Mouse (Mus musculus): ENCODE data around the gene Cspg4. TPM values are rescaled to one million over a fixed set of nuclear protein-coding genes. Genes with fewer than 3 reads are reported as not detected.

Cspg4 gene
- polyA plus RNA-seq, 1 experiment from 2014 or later = 23.9 TPM

DNA sequence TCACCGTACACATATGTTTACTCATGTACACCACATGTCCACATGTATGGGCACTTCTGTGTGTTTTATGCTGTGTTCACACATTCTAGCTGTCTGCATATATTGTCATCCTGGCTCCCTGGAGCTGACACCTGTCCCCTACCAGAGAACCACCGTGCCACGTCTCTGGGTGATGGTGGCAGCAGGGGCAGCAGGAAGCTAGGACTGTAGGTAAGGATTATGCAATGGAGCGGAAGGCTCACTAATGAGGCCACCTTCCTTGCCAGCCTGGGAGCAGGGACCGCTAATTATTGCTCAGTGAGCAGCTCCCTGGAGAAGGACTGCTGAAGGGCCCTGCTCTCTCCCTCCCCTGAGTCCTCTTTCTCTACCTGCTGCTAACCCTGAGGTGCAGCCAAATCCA lies 24.1 kb upstream of the Cspg4 start:
- Histone ChIP-seq H3K36me3 (ENCODE audit: control insufficient read depth, insufficient read depth, low read length) (no peaks in the 10 kb centered on the region), H3K27ac (ENCODE audit: low read length) (no peak overlapping the region), H3K27me3 (ENCODE audit: control insufficient read depth, insufficient read depth, low read depth, low read length) (no peaks in the 10 kb centered on the region), H3K4me3 (ENCODE audit: low read length) (no peak overlapping the region), H3K9ac (ENCODE audit: low read length) (no peak overlapping the region), H3K4me2 (ENCODE audit: low read depth, low read length) (no peak overlapping the region), H3K4me1 (replicated peaks; ENCODE audit: control insufficient read depth, insufficient read depth, low read length) (no peaks in the 10 kb centered on the region), H3K9me3 (ENCODE audit: control insufficient read depth, low read length) (no peaks in the 10 kb centered on the region)
- WGBS = 72% methylated on average over 5 of the region's 5 CpGs
- no peak for ATAC-seq (ENCODE audit: low read depth)

DNA sequence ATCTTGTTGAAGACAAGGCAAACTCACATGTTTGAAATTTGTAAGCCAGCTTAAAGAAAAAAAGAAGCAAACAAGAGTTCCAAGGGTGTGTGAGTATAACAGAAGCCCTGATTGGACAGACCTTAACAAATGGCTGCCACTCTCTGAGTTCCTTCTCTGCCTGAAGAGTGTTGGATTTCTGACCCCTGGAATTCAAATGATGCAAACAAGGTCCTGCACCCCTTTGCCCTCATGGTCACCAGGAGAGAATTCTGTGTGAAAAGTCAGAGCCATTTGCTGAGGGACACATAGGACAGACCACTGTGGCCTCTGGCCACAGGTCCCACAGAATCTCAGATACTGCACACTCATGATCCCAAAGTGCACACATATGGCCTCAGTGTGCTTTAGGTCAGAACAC lies 23.0 kb upstream of the Cspg4 start:
- Histone ChIP-seq H3K9ac (ENCODE audit: low read length) (no peak overlapping the region), H3K4me3 (ENCODE audit: low read length) (no peak overlapping the region), H3K4me2 (ENCODE audit: low read depth, low read length) (no peak overlapping the region), H3K9me3 (ENCODE audit: control insufficient read depth, low read length) (no peaks in the 10 kb centered on the region), H3K27me3 (ENCODE audit: control insufficient read depth, insufficient read depth, low read depth, low read length) (no peaks in the 10 kb centered on the region), H3K27ac (ENCODE audit: low read length) (no peak overlapping the region), H3K4me1 (replicated peaks; ENCODE audit: control insufficient read depth, insufficient read depth, low read length) (no peaks in the 10 kb centered on the region), H3K36me3 (ENCODE audit: control insufficient read depth, insufficient read depth, low read length) (no peaks in the 10 kb centered on the region)
- ATAC-seq (ENCODE audit: low read depth) = no peak

DNA sequence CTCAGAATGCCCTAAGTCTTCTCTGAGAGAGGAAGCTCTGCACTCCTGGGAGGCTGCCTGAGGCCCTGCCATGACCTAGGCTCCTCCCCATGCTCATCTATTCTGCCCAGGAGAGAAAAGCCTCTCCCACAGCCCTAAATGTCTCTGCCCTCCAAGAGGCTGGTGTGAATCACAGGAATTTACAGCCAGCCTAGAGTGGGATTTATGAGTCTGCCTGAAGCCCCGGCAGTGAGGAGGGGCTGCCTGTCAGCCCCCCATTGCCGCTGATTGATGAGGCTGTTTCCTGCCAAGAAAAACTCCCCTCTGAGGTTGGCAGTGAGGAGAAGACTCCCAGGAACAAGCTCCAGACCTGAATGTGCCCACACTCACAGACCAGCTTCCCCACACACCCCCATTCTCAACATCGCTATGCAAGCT lies 22.5 kb upstream of the Cspg4 start:
- Histone ChIP-seq H3K9me3 (ENCODE audit: control insufficient read depth, low read length) (no peaks in the 10 kb centered on the region), H3K27me3 (ENCODE audit: control insufficient read depth, insufficient read depth, low read depth, low read length) (no peaks in the 10 kb centered on the region)
- no peak for ATAC-seq (ENCODE audit: low read depth)

DNA sequence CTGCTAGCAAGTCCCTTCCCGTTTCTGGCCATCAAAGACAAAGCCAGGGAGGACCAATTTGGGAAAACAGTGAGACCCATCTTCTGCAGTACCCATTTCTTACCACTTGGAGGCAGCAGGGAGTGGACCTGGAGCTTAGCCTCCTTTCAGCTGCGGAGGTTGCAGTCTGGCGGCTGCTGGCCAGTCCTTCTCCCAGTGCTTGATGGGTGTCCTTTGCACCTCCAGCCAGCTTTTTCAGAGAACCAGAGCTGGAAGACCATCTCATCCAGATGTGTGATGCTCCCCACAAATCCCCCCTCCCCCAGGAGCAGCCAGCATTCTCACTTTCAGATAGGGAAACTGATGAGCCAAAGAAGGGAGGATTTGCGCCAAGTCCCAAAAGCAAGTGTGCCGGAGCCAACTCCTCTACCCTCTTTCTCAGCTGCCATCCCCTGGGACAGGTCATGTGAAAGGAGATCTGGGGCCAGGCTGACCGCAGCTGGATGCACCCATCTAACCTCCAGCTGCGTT lies 21.1 kb upstream of the Cspg4 start:
- Histone ChIP-seq H3K4me2 (ENCODE audit: low read depth, low read length) (no peak overlapping the region), H3K4me1 (replicated peaks; ENCODE audit: control insufficient read depth, insufficient read depth, low read length) (no peaks in the 10 kb centered on the region), H3K27ac (ENCODE audit: low read length) (no peak overlapping the region), H3K9me3 (ENCODE audit: control insufficient read depth, low read length) (no peaks in the 10 kb centered on the region), H3K27me3 (ENCODE audit: control insufficient read depth, insufficient read depth, low read depth, low read length) (no peaks in the 10 kb centered on the region), H3K4me3 (ENCODE audit: low read length) (no peak overlapping the region), H3K36me3 (ENCODE audit: control insufficient read depth, insufficient read depth, low read length) (no peaks in the 10 kb centered on the region), H3K9ac (ENCODE audit: low read length) (no peak overlapping the region)
- WGBS = 29% methylated on average over 7 of the region's 7 CpGs
- ATAC-seq (ENCODE audit: low read depth) = no peak

More for the DNA sequence above, 22.5 kb upstream of the Cspg4 start:
- no peak overlapping the region for H3K4me3 ChIP-seq (ENCODE audit: low read length)
- H3K4me2 ChIP-seq (ENCODE audit: low read depth, low read length) = no peak overlapping the region
- WGBS = 26% methylated on average over 3 of the region's 3 CpGs
- H3K9ac ChIP-seq (ENCODE audit: low read length) = no peak overlapping the region
- H3K36me3 ChIP-seq (ENCODE audit: control insufficient read depth, insufficient read depth, low read length) = no peaks in the 10 kb centered on the region
- H3K4me1 ChIP-seq (replicated peaks; ENCODE audit: control insufficient read depth, insufficient read depth, low read length) = no peaks in the 10 kb centered on the region
- no peak overlapping the region for H3K27ac ChIP-seq (ENCODE audit: low read length)

DNA sequence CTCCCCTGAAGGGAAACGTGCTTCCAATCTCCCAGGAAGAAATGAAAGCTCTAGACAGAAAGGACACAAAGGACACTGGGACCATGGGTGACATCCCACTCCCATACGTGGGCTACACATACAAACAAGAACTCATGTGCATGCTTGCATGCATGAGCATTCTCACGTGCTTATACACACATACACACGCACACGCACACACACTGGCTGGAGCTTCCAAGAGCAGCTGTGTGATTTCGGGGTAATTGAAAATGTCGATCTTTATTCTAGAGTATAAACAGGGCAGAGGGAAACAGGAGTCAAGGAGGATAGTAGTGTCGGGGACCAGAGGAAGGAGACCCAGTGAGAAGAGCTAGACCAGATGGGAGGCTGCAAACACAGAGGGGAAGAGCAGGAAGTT lies 20.2 kb upstream of the Cspg4 start:
- Histone ChIP-seq H3K4me3 (ENCODE audit: low read length) (no peak overlapping the region), H3K27ac (ENCODE audit: low read length) (no peak overlapping the region), H3K36me3 (ENCODE audit: control insufficient read depth, insufficient read depth, low read length) (no peaks in the 10 kb centered on the region), H3K4me2 (ENCODE audit: low read depth, low read length) (no peak overlapping the region), H3K9ac (ENCODE audit: low read length) (no peak overlapping the region), H3K4me1 (replicated peaks; ENCODE audit: control insufficient read depth, insufficient read depth, low read length) (peaks cover 1% of the 10 kb centered on the region; the same call in 1 of the 2 replicates), H3K27me3 (ENCODE audit: control insufficient read depth, insufficient read depth, low read depth, low read length) (no peaks in the 10 kb centered on the region), H3K9me3 (ENCODE audit: control insufficient read depth, low read length) (no peaks in the 10 kb centered on the region)
- ATAC-seq (ENCODE audit: low read depth) = no peak
- WGBS = 58% methylated on average over 8 of the region's 8 CpGs

DNA sequence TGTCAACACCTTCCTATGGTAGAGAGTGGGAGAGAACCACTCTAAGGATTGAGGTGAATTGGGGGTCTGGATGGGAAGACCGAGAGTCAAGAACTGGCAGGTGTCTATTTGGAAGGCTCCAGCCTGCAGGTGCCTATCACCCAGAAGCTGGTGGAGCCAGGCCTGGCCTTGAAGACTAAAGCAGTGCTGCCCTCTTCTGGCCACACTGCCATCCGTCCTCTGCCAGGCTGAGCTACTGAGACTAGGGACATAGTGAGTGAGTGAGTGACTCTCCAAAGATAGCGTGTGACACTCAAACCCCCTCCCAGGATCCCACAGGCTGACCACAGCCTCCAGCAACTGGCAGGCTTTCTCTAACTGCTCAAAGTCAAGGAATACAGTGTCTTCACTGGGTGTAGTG lies 17.3 kb upstream of the Cspg4 start:
- Histone ChIP-seq H3K9me3 (ENCODE audit: control insufficient read depth, low read length) (no peaks in the 10 kb centered on the region), H3K9ac (ENCODE audit: low read length) (no peak overlapping the region), H3K4me3 (ENCODE audit: low read length) (no peak overlapping the region), H3K27ac (ENCODE audit: low read length) (no peak overlapping the region), H3K4me2 (ENCODE audit: low read depth, low read length) (no peak overlapping the region), H3K27me3 (ENCODE audit: control insufficient read depth, insufficient read depth, low read depth, low read length) (no peaks in the 10 kb centered on the region), H3K36me3 (ENCODE audit: control insufficient read depth, insufficient read depth, low read length) (no peaks in the 10 kb centered on the region), H3K4me1 (replicated peaks; ENCODE audit: control insufficient read depth, insufficient read depth, low read length) (peaks cover 15% of the 10 kb centered on the region)
- ATAC-seq (ENCODE audit: low read depth) = no peak
- 12% methylated on average over 3 of the region's 3 CpGs for WGBS

DNA sequence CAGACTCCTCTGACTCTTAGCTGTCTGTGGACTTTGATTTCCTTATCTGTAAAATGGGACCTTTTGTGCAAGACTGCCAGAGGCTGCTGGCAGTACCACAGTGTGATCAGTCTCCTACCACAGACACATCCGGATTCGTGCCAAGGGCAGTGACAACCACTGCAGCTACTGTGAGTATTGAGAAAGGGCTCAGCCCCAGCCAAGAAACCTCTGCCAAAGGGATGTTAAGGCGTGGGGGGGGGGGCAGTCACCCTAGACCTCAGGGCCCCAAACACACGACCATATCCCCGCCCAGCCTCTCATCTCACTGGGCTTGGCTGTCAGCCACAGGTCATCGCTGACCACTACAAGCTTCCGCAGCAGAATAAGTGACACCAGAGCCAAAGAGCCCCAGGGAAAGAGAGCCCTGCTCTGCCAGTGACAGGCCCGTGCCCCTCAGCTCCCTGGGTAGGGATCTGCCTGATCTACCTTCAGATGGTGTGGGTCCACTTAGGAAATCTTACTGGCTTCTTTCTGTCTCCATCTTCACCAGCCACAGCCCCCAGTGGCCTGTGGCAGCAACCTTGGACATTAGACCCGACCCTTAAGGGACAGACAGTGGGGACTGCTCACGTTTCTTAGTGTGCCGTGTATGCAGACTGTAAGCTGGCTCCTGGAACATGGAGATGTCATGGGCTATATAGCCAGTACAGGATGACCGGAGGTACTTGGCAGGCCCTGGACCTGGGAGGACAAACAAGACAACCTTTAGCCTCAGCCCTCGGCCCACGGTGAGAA lies 14.5 kb upstream of the Cspg4 start:
- peaks cover 15% of the 10 kb centered on the region for H3K4me1 ChIP-seq (replicated peaks; ENCODE audit: control insufficient read depth, insufficient read depth, low read length)
- H3K9me3 ChIP-seq (ENCODE audit: control insufficient read depth, low read length) = no peaks in the 10 kb centered on the region
- no peaks in the 10 kb centered on the region for H3K27me3 ChIP-seq (ENCODE audit: control insufficient read depth, insufficient read depth, low read depth, low read length)
- H3K4me3 ChIP-seq (ENCODE audit: low read length) = no peak overlapping the region
- 54% methylated on average over 14 of the region's 14 CpGs for WGBS
- no peak overlapping the region for H3K9ac ChIP-seq (ENCODE audit: low read length)
- peak; percentile 68 for ATAC-seq (ENCODE audit: low read depth)
- H3K4me2 ChIP-seq (ENCODE audit: low read depth, low read length) = no peak overlapping the region
- no peaks in the 10 kb centered on the region for H3K36me3 ChIP-seq (ENCODE audit: control insufficient read depth, insufficient read depth, low read length)
- no peak overlapping the region for H3K27ac ChIP-seq (ENCODE audit: low read length)

DNA sequence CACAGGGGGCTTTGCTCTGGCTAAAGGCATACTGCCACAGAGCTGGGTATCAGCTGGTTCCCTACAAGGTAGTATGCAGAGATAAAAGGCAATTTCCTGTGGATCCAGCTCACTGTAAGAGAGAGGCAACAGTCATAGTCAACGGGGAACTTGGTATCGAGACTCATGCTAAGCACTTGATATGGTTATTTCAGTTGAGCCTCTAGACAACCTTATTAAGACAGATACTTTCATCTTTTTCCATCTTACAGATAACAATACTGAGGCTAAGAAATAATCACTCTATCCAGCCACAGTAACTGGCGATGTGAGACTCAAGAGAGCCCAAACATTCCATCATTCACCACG lies 14.0 kb upstream of the Cspg4 start:
- no peak overlapping the region for H3K4me3 ChIP-seq (ENCODE audit: low read length)
- H3K9me3 ChIP-seq (ENCODE audit: control insufficient read depth, low read length) = no peaks in the 10 kb centered on the region
- H3K4me1 ChIP-seq (replicated peaks; ENCODE audit: control insufficient read depth, insufficient read depth, low read length) = peaks cover 15% of the 10 kb centered on the region
- WGBS = 69% methylated on average over 4 of the region's 4 CpGs
- no peaks in the 10 kb centered on the region for H3K36me3 ChIP-seq (ENCODE audit: control insufficient read depth, insufficient read depth, low read length)
- no peak overlapping the region for H3K27ac ChIP-seq (ENCODE audit: low read length)
- H3K4me2 ChIP-seq (ENCODE audit: low read depth, low read length) = no peak overlapping the region
- no peak for ATAC-seq (ENCODE audit: low read depth)
- no peak overlapping the region for H3K9ac ChIP-seq (ENCODE audit: low read length)
- H3K27me3 ChIP-seq (ENCODE audit: control insufficient read depth, insufficient read depth, low read depth, low read length) = no peaks in the 10 kb centered on the region

DNA sequence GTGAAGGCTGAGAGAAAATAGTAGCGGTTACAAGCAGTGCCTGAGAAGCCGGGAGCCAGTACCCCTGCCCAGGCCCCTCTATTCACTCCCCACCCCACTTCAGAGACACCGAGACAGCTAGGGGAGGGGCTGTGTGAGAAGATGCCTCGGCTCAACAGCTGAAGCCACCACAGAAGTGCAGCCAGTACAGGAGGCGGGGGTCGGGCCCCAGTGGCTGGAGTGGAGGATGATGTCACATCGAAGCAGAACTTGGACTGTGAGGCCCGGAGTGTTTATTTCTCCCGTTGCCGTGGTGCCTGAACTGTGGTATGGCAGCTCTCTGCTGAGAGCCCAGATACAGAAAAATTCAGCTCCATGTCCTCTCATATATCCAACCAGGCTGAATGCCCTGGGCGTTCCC lies 13.1 kb upstream of the Cspg4 start:
- ATAC-seq (ENCODE audit: low read depth) = peak; percentile 85
- no peaks in the 10 kb centered on the region for H3K9me3 ChIP-seq (ENCODE audit: control insufficient read depth, low read length)
- no peaks in the 10 kb centered on the region for H3K36me3 ChIP-seq (ENCODE audit: control insufficient read depth, insufficient read depth, low read length)
- no peaks in the 10 kb centered on the region for H3K27me3 ChIP-seq (ENCODE audit: control insufficient read depth, insufficient read depth, low read depth, low read length)
- 12% methylated on average over 11 of the region's 11 CpGs for WGBS
- no peak overlapping the region for H3K4me2 ChIP-seq (ENCODE audit: low read depth, low read length)
- peaks cover 15% of the 10 kb centered on the region for H3K4me1 ChIP-seq (replicated peaks; ENCODE audit: control insufficient read depth, insufficient read depth, low read length)
- H3K27ac ChIP-seq (ENCODE audit: low read length) = no peak overlapping the region
- no peak overlapping the region; the same call in 1 of the 2 replicates for H3K9ac ChIP-seq (ENCODE audit: low read length)
- H3K4me3 ChIP-seq (ENCODE audit: low read length) = no peak overlapping the region

Measured in lung, embryonic 16.5 days (tissue).